Mouse (Mus musculus) thymus, postnatal 36 days (tissue): ENCODE data around the gene Ndufb5.
"Not testable (repeated sequence)": the region's sequence is repeated elsewhere in the genome, so short reads cannot be mapped to it uniquely, and the experiment has no call there.

Source experiments
- DNase-seq, 2 experiments: peaks; one replicate each; pipeline ENCODE4 v3.0.0; 2022; ENCODE audit warnings: mixed read lengths in 2 of 2

Ndufb5 gene

GRCm38 (mm10) chr3:32736244-32737171 is at the start of gene Ndufb5:
Gene Ndufb5 (plus strand): TSS chr3:32736990.
- DNase-seq, result peak; percentile 97

DNA sequence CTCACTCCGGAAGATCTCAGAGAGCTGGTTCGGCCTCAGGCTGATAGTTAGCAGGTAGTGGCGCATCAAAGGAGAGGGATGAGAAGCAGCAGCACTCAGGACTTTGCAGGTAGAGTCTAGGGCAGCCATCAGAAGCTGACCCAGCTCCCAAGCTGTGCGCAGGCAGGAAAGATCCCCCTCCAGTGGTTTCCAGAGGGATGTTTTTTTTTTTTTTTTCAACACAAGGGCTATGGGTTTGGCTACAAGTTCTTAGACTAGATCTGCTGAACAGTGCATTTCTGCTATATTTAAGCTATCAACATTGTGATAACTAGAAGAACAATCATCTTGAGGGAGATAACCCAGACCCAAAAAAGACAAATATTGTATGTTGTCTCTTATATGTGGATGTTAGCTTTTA is 49.6 kb upstream of the Ndufb5 start:
- no peak for DNase-seq

- no peak for DNase-seq
These were observed 47.2 kb upstream of the Ndufb5 start for GRCm38 (mm10) chr3:32689567-32689999.

GRCm38 (mm10) chr3:32690008-32690407 is 46.8 kb upstream of the Ndufb5 start:
- no peak for DNase-seq

DNA sequence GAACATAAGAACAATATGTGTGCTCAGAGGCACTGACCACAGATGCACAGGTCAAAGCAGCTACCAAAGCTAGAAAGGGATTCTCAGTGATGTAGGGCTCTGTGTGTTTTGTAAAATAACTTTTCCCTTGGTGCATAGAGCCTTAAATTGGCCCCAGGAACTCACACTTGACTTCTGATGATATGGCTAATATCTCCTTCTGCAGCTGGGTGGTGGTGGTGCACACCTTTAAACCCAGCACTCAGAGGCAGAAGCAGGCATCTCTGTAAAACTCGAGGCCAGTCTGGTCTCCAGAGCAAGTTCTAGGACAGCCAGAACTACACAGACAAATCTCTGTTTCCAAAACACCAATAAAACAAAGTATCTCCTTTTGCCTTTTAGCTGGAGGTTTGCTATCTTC is 45.9 kb upstream of the Ndufb5 start:
- DNase-seq, result no peak

DNA sequence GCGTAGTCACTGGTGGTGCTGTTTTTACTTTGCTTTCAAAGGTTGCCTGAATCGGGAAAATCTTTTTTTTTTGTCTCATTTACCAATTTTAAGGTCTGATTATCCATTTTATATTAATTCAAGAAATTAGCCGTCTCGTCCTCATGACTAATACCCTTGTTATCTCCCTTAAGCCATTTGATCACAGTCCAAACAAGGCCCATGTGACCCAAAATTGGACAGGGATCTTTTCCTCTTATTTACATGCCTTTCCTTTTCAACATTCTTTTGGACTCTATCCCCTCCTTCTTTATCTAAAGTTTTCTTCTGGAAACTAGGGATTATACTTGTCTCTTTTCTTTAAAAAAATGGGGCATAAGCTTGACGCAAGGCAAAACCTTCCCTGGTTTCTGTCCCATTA is 44.9 kb upstream of the Ndufb5 start:
- DNase-seq, result no peak

DNA sequence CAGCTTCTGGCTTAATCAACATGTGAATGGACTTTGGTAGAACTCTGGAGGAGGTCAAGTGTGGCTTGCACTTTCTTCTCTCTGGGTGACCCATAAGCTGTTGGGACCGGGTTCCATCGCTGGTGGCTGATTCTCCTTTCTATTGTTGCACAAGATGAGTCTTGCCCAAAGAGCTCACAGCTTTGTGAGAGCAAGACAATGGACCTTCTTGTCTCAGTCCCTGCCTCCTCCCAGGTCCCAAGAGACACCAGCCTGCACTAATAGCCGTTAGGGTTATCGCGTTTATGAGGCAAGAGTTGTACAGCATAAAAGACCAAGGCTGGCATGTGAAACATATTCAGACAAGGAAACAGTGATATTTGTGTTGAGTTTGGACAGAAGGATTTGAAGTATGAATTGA is 42.6 kb upstream of the Ndufb5 start:
- no peak for DNase-seq

GRCm38 (mm10) chr3:32694737-32695582 is 41.8 kb upstream of the Ndufb5 start:
- DNase-seq, result no peak

DNA sequence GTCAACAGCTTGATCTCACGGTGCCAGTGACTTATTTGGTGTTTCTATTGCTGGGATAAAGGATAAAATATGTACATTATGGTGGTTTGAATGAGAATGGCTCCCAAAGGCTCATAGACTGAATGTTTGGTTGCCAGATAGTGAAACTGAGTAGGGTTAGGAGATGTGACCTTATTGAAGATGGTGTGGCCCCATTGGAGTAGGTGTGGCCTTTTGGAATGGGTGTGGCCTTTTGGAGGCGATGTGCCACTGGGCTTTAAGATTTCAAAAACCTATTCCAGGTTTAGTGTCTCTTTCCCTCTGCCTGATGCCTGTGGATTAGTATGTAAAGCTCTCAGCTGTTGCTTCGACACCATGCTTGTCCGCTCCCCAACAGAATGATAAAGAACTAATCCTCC is 41.2 kb upstream of the Ndufb5 start:
- DNase-seq, result no peak

GRCm38 (mm10) chr3:32698228-32698863 is 38.4 kb upstream of the Ndufb5 start:
- DNase-seq, result peak; percentile 78 to 84

- DNase-seq, result not testable (repeated sequence)
These were observed 32.8 kb upstream of the Ndufb5 start for GRCm38 (mm10) chr3:32704021-32704420.

- not testable (repeated sequence) for DNase-seq
These were observed 32.2 kb upstream of the Ndufb5 start for GRCm38 (mm10) chr3:32704632-32705031.

- DNase-seq, result not testable (repeated sequence)
These were observed 31.0 kb upstream of the Ndufb5 start, which contains the start of gene Actl6a for GRCm38 (mm10) chr3:32705647-32706348. Gene Actl6a (plus strand): TSS chr3:32706298.

GRCm38 (mm10) chr3:32708052-32708367 is 28.8 kb upstream of the Ndufb5 start:
- DNase-seq, result no peak

- DNase-seq, result peak; percentile 98 to 99
These were observed 28.2 kb upstream of the Ndufb5 start for GRCm38 (mm10) chr3:32708368-32709231.

DNA sequence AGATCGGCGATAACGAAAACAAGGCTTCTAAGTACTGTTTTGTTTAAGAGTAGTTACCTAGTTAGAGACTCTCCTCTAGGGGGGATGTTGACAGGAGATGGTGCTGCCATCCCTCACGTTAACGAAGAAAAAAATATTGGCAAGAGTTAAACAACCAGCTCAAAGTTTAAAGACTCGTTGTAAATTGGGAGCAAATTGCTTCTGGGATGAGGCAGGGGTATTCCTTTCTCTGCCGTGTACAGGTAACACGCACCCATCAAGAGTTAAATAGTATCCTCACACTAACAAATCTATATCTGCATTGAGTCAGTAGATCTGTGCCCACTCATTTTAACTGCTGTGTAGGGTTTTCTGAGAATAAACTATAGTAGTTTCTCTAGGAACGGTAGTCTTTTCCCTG is 27.4 kb upstream of the Ndufb5 start:
- no peak for DNase-seq

DNA sequence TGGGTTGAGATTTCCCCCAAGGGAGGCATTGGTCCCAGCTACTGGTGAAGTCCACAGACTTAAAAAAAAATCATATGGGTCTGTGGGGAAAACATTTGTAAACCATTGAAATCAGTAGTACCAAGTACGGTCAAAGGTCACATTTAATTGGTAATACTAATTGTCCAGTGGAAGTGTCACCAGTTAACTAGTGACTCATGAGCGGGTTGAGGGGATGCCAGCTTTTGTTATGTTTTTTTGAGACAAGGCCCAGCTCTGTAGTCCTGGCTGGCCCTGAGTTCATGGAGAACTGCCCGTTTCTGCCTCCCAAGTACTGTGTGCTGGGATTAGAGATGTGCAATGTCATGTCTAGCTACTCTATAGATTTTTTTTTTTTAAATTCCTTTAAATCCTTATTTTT is 23.1 kb upstream of the Ndufb5 start:
- DNase-seq, result no peak

- not testable (repeated sequence) for DNase-seq
These were observed 19.4 kb upstream of the Ndufb5 start for GRCm38 (mm10) chr3:32717403-32717802.

- no peak for DNase-seq
These were observed 18.5 kb upstream of the Ndufb5 start for GRCm38 (mm10) chr3:32718271-32718670.

- DNase-seq, result no peak
These were observed 12.6 kb upstream of the Ndufb5 start for GRCm38 (mm10) chr3:32724191-32724590.

GRCm38 (mm10) chr3:32725951-32726350 is 10.8 kb upstream of the Ndufb5 start:
- DNase-seq, result no peak

DNA sequence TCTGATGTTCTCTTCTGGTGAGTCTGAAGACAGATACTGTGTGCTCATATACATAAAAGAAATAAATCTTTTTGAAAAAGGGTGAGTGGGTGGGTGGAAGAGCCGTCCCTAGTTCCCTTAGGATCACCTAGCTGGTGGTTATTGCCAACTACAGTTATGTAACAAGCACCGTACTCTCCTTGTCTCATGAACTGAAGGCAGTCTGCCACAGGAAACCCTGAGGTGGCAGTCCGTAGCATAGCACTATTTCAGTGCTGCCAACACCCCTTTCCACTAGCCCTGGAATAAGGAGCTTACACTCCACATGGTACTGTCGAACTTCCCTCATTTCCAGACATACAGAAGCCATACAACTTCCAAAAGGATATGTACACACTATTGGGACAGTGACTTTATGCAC is 8.9 kb upstream of the Ndufb5 start:
- no peak for DNase-seq
